Mouse (Mus musculus): ENCODE results near the gene Aacs.

DNA sequence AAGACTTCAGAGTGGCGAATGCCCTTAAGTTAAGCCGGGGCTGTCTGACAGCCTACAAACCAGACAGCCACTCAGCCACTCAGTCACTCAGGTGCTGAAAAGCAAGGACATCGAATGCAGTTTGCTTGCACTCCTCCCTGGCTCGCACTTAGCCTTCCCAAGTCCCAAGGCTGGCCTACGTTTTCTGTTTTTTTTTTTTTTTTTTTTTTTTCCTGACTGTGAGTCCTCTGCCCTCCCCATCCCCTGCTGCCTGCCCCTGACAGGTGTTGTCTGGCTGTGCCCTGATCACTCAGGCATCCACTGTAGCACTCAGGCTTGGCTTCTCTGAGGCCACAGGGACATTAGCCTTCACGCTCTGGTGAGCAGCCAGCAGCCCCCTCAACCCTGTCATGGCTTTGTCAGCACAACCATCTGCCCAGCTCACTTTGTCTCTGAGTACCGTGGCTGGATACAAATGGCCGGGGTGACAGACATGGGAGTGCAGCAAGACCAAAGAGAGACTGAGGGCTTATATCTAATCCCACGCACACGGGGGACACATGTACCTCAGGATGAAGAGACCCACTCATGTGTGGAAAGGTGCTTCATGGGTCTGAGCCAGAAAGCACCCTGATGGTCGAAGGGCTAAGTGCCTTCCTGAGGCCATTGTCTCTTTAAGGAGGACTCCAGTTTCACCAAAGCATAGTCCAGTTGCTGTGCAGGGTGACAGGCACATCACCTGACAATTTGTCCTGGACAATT lies 11.9 kb downstream of the Aacs start:
- TF ChIP-seq CTCF (IDR thresholded peaks at IDR 0.05; ENCODE audit: low read depth): no peak
- no peak for TF ChIP-seq EP300 (optimal IDR thresholded peaks at IDR 0.05)
